ENCODE assay signal across 31 mouse cellular contexts in genomic region chr10:59424453-59424852, GRCm38 (mm10). TPM values are rescaled to one million over a fixed set of nuclear protein-coding genes. Genes with fewer than 3 reads are reported as not detected.
A peak's percentile ranks its signal among the peaks of the same experiment; 100 is the strongest.
DNase-seq lines count a peak whose midpoint lies in the region; ATAC-seq and TF ChIP-seq lines count a peak whose summit lies in the region.
"Had no signal": no experiment of that assay in that cellular context is flagged by ENCODE, and none has a peak within 500 bp of the region (broad histone marks: within the 10 kb centered on the region; RNA-seq: fewer than 3 reads in every experiment).

No protein-coding gene starts in this region.

- 85% methylated on average over 3 of the region's 3 CpGs for WGBS in forebrain, embryonic 11.5 days
- 86% methylated on average over 3 of the region's 3 CpGs for WGBS in forebrain, embryonic 14.5 days
- WGBS in lung, embryonic 14.5 days = 36% methylated on average over 3 of the region's 3 CpGs
- 69% methylated on average over 3 of the region's 3 CpGs for WGBS in lung, adult 2 months
- WGBS in kidney, embryonic 15.5 days = 20% methylated on average over 3 of the region's 3 CpGs
- 90% methylated on average over 3 of the region's 3 CpGs for WGBS in midbrain, embryonic 13.5 days

- no peaks in the 10 kb centered on the region for H3K36me3 ChIP-seq in forebrain, embryonic 11.5 days (ENCODE audit: control insufficient read depth, insufficient read depth, low read length)
- H3K36me3 ChIP-seq in forebrain, embryonic 14.5 days (ENCODE audit: control insufficient read depth, insufficient read depth, low read length) = no peaks in the 10 kb centered on the region
- no peaks in the 10 kb centered on the region for H3K36me3 ChIP-seq in lung, embryonic 14.5 days (ENCODE audit: insufficient read depth)
- no peaks in the 10 kb centered on the region for H3K36me3 ChIP-seq in kidney, embryonic 15.5 days
- H3K36me3 ChIP-seq in midbrain, embryonic 13.5 days = no peaks in the 10 kb centered on the region
- H3K36me3 ChIP-seq: embryonic facial prominence, embryonic 13.5 days; forebrain, embryonic 10.5 days; G1E; heart, embryonic 10.5 days; heart, embryonic 15.5 days; hindbrain, embryonic 12.5 days; intestine, embryonic 15.5 days; limb, embryonic 15.5 days; lung, embryonic 15.5 days; midbrain, embryonic 12.5 days; stomach, embryonic 15.5 days had no signal

- H3K9ac ChIP-seq in forebrain, embryonic 11.5 days (ENCODE audit: low read length) = no peak overlapping the region
- H3K9ac ChIP-seq in forebrain, embryonic 14.5 days (ENCODE audit: low read length) = no peak overlapping the region
- H3K9ac ChIP-seq in lung, embryonic 14.5 days = no peak overlapping the region
- H3K9ac ChIP-seq in kidney, embryonic 15.5 days = no peak overlapping the region
- H3K9ac ChIP-seq in midbrain, embryonic 13.5 days (replicated peaks) = no peak overlapping the region
- H3K9ac ChIP-seq: embryonic facial prominence, embryonic 13.5 days; forebrain, postnatal 0 days; heart, embryonic 15.5 days; hindbrain, embryonic 12.5 days; intestine, embryonic 15.5 days; limb, embryonic 15.5 days; liver, embryonic 14.5 days; lung, embryonic 15.5 days; midbrain, embryonic 12.5 days; stomach, embryonic 15.5 days had no signal

- no peak for TF ChIP-seq CTCF in lung, embryonic 14.5 days (IDR thresholded peaks at IDR 0.05; ENCODE audit: low read depth)
- no peak for TF ChIP-seq CTCF in lung, adult 2 months (IDR thresholded peaks at IDR 0.05; ENCODE audit: insufficient read depth, low read length)

- H3K27me3 ChIP-seq in forebrain, embryonic 11.5 days (ENCODE audit: control insufficient read depth, insufficient read depth, low read length) = no peaks in the 10 kb centered on the region
- no peaks in the 10 kb centered on the region for H3K27me3 ChIP-seq in forebrain, embryonic 14.5 days (replicated peaks; ENCODE audit: control insufficient read depth, insufficient read depth, low read length)
- H3K27me3 ChIP-seq in lung, embryonic 14.5 days (ENCODE audit: insufficient read depth, low read length) = no peaks in the 10 kb centered on the region
- peaks cover 3% of the 10 kb centered on the region; the same call in 1 of the 2 replicates for H3K27me3 ChIP-seq in kidney, embryonic 15.5 days
- H3K27me3 ChIP-seq in midbrain, embryonic 13.5 days = no peaks in the 10 kb centered on the region
- H3K27me3 ChIP-seq: embryonic facial prominence, embryonic 13.5 days; heart, embryonic 15.5 days; hindbrain, embryonic 12.5 days; intestine, embryonic 15.5 days; limb, embryonic 15.5 days; lung, embryonic 15.5 days; megakaryocyte, embryonic 14.5 days; midbrain, embryonic 12.5 days; stomach, embryonic 15.5 days had no signal

- TF ChIP-seq POLR2A in lung, adult 2 months (IDR thresholded peaks at IDR 0.05; ENCODE audit: borderline replicate concordance, extremely low read depth, low read depth, low read length) = no peak

- no peak for ATAC-seq in forebrain, embryonic 11.5 days (replicated peaks; ENCODE audit: low FRiP score)
- no peak for ATAC-seq in forebrain, embryonic 14.5 days
- no peak for ATAC-seq in lung, embryonic 14.5 days (ENCODE audit: insufficient read depth)
- peak; percentile 44; the same call in 1 of the 2 replicates for ATAC-seq in kidney, embryonic 15.5 days (replicated peaks; ENCODE audit: low FRiP score)
- ATAC-seq in midbrain, embryonic 13.5 days = no peak
- ATAC-seq: forebrain, postnatal 0 days; hindbrain, postnatal 0 days; intestine, embryonic 15.5 days had no signal

- DNase-seq in forebrain, embryonic 11.5 days (ENCODE audit: low spot score) = peak; percentile 27
- no peak for DNase-seq in forebrain, embryonic 14.5 days (ENCODE audit: low spot score)
- DNase-seq in lung, embryonic 14.5 days = peak; percentile 24
- DNase-seq in lung, adult 2 months = no peak
- peak; percentile 17 to 34 for DNase-seq in kidney, postnatal 4 days
- no peak for DNase-seq in thymus, postnatal 36 days
- DNase-seq: cerebellum, adult 11-12 months; cerebellum, postnatal 10 days; forebrain, postnatal 0 days; gastrocnemius, postnatal 14 days; heart, postnatal 36 days; lung, postnatal 36 days; retina, postnatal 1 day; right cerebral cortex, postnatal 14 days had no signal

- no peak overlapping the region for H3K4me2 ChIP-seq in forebrain, embryonic 11.5 days (ENCODE audit: low read depth, low read length, severe bottlenecking)
- no peak overlapping the region for H3K4me2 ChIP-seq in forebrain, embryonic 14.5 days (ENCODE audit: low read length)
- no peak overlapping the region for H3K4me2 ChIP-seq in lung, embryonic 14.5 days
- H3K4me2 ChIP-seq in kidney, embryonic 15.5 days = no peak overlapping the region
- H3K4me2 ChIP-seq in midbrain, embryonic 13.5 days (replicated peaks) = no peak overlapping the region
- H3K4me2 ChIP-seq: embryonic facial prominence, embryonic 13.5 days; heart, embryonic 15.5 days; hindbrain, embryonic 12.5 days; intestine, embryonic 15.5 days; limb, embryonic 15.5 days; lung, embryonic 15.5 days; midbrain, embryonic 12.5 days; stomach, embryonic 15.5 days had no signal

- no peak overlapping the region for H3K4me3 ChIP-seq in forebrain, embryonic 11.5 days (ENCODE audit: low read depth, low read length)
- no peak overlapping the region for H3K4me3 ChIP-seq in forebrain, embryonic 14.5 days (ENCODE audit: low read depth, low read length)
- H3K4me3 ChIP-seq in lung, embryonic 14.5 days (ENCODE audit: low read depth, low read length) = no peak overlapping the region
- no peak overlapping the region for H3K4me3 ChIP-seq in lung, adult 2 months (replicated peaks; ENCODE audit: extremely low read depth, low read depth, low read length)
- no peak overlapping the region for H3K4me3 ChIP-seq in kidney, embryonic 15.5 days (replicated peaks)
- no peak overlapping the region for H3K4me3 ChIP-seq in midbrain, embryonic 13.5 days (replicated peaks)
- H3K4me3 ChIP-seq: embryonic facial prominence, embryonic 13.5 days; forebrain, embryonic 10.5 days; heart, embryonic 10.5 days; heart, embryonic 15.5 days; hindbrain, embryonic 12.5 days; intestine, embryonic 15.5 days; limb, embryonic 15.5 days; lung, embryonic 15.5 days; midbrain, embryonic 12.5 days; stomach, embryonic 15.5 days had no signal

- H3K27ac ChIP-seq in forebrain, embryonic 11.5 days (ENCODE audit: low read depth, low read length) = no peak overlapping the region
- no peak overlapping the region for H3K27ac ChIP-seq in forebrain, embryonic 14.5 days (ENCODE audit: low read depth, low read length)
- H3K27ac ChIP-seq in lung, embryonic 14.5 days (ENCODE audit: low read depth) = no peak overlapping the region
- H3K27ac ChIP-seq in kidney, embryonic 15.5 days = 0 out of 2 replicates have a peak overlapping the region, but pooled peaks have one; percentile 27
- H3K27ac ChIP-seq in midbrain, embryonic 13.5 days = no peak overlapping the region
- H3K27ac ChIP-seq: embryonic facial prominence, embryonic 13.5 days; forebrain, embryonic 10.5 days; heart, embryonic 10.5 days; heart, embryonic 15.5 days; hindbrain, embryonic 12.5 days; hindbrain, postnatal 0 days; intestine, embryonic 15.5 days; liver, embryonic 14.5 days; lung, embryonic 15.5 days; midbrain, embryonic 12.5 days; stomach, embryonic 15.5 days had no signal

- no peaks in the 10 kb centered on the region for H3K4me1 ChIP-seq in forebrain, embryonic 11.5 days (replicated peaks; ENCODE audit: control insufficient read depth, insufficient read depth, low read length)
- H3K4me1 ChIP-seq in forebrain, embryonic 14.5 days (ENCODE audit: control insufficient read depth, insufficient read depth, low read length) = no peaks in the 10 kb centered on the region
- no peaks in the 10 kb centered on the region for H3K4me1 ChIP-seq in lung, embryonic 14.5 days (ENCODE audit: insufficient read depth)
- no peaks in the 10 kb centered on the region for H3K4me1 ChIP-seq in lung, adult 2 months (ENCODE audit: control insufficient read depth, insufficient read depth, low read length)
- peaks cover 23% of the 10 kb centered on the region for H3K4me1 ChIP-seq in kidney, embryonic 15.5 days
- H3K4me1 ChIP-seq in midbrain, embryonic 13.5 days (replicated peaks) = no peaks in the 10 kb centered on the region
- H3K4me1 ChIP-seq: forebrain, embryonic 10.5 days; hindbrain, embryonic 12.5 days; midbrain, embryonic 12.5 days; stomach, embryonic 15.5 days had no signal

- no peaks in the 10 kb centered on the region for H3K9me3 ChIP-seq in forebrain, embryonic 11.5 days (ENCODE audit: control insufficient read depth, low read length)
- H3K9me3 ChIP-seq in forebrain, embryonic 14.5 days (replicated peaks; ENCODE audit: control insufficient read depth, low read length) = no peaks in the 10 kb centered on the region
- no peaks in the 10 kb centered on the region for H3K9me3 ChIP-seq in lung, embryonic 14.5 days (ENCODE audit: low read depth, low read length)
- no peaks in the 10 kb centered on the region for H3K9me3 ChIP-seq in kidney, embryonic 15.5 days (replicated peaks)
- H3K9me3 ChIP-seq in midbrain, embryonic 13.5 days = no peaks in the 10 kb centered on the region
- H3K9me3 ChIP-seq: embryonic facial prominence, embryonic 13.5 days; forebrain, embryonic 10.5 days; G1E; heart, embryonic 10.5 days; heart, embryonic 15.5 days; hindbrain, embryonic 12.5 days; intestine, embryonic 15.5 days; limb, embryonic 15.5 days; lung, embryonic 15.5 days; megakaryocyte, embryonic 14.5 days; midbrain, embryonic 12.5 days; stomach, embryonic 15.5 days had no signal

RNA-seq across cellular contexts. Expression of gene Oit3, which starts 17.1 kb away (rescaled TPM):
- polyA plus RNA-seq in forebrain, embryonic 11.5 days (2014; fragmentation: Nextera tagmentation; extraction: Ambion mirVana) = 0.23 and 0.72 TPM in 2 replicates
- 0.41 TPM in 1 of 2 replicates, not detected in the other for polyA plus RNA-seq in forebrain, embryonic 14.5 days (2014; fragmentation: Nextera tagmentation; extraction: Ambion mirVana)
- 0.62 and 1.4 TPM in 2 replicates for polyA plus RNA-seq in lung, embryonic 14.5 days (2014; fragmentation: Nextera tagmentation; extraction: Ambion mirVana)
- 0.78 and 2.0 TPM in 2 replicates for polyA plus RNA-seq in lung, adult 2 months (2012; rRNA removed)
- 1.9 and 2.3 TPM in 2 replicates for polyA plus RNA-seq in kidney, embryonic 15.5 days (2015; fragmentation: Nextera tagmentation; extraction: Ambion mirVana)
- polyA plus RNA-seq in midbrain, embryonic 13.5 days (2015; fragmentation: Nextera tagmentation; extraction: Ambion mirVana) = 0.16 TPM in 1 of 2 replicates, not detected in the other
- polyA plus RNA-seq: G1E; neural tube, embryonic 14.5 days had no signal

RNA-seq across cellular contexts. Expression of gene Pla2g12b, which starts 21.0 kb away (rescaled TPM):
- not detected in 2 replicates for polyA plus RNA-seq in forebrain, embryonic 11.5 days (2014; fragmentation: Nextera tagmentation; extraction: Ambion mirVana)
- not detected in 2 replicates for polyA plus RNA-seq in forebrain, embryonic 14.5 days (2014; fragmentation: Nextera tagmentation; extraction: Ambion mirVana)
- not detected in 2 replicates for polyA plus RNA-seq in lung, embryonic 14.5 days (2014; fragmentation: Nextera tagmentation; extraction: Ambion mirVana)
- 0.41 TPM in 1 of 2 replicates, not detected in the other for polyA plus RNA-seq in lung, adult 2 months (2012; rRNA removed)
- 0.66 and 0.95 TPM in 2 replicates for polyA plus RNA-seq in kidney, embryonic 15.5 days (2015; fragmentation: Nextera tagmentation; extraction: Ambion mirVana)
- not detected in 2 replicates for polyA plus RNA-seq in midbrain, embryonic 13.5 days (2015; fragmentation: Nextera tagmentation; extraction: Ambion mirVana)
- polyA plus RNA-seq: embryonic facial prominence, embryonic 13.5 days; forebrain, embryonic 10.5 days; forebrain, postnatal 0 days; G1E; hindbrain, embryonic 12.5 days; hindbrain, postnatal 0 days; midbrain, embryonic 12.5 days; neural tube, embryonic 14.5 days had no signal

RNA-seq across cellular contexts. Expression of gene Gm10273, which starts 29.0 kb away (rescaled TPM):
- 1.4 and 7.5 TPM in 2 replicates for polyA plus RNA-seq in forebrain, embryonic 11.5 days (2014; fragmentation: Nextera tagmentation; extraction: Ambion mirVana)
- not detected in 2 replicates for polyA plus RNA-seq in forebrain, embryonic 14.5 days (2014; fragmentation: Nextera tagmentation; extraction: Ambion mirVana)
- 9.4 and 19.0 TPM in 2 replicates for polyA plus RNA-seq in lung, embryonic 14.5 days (2014; fragmentation: Nextera tagmentation; extraction: Ambion mirVana)
- polyA plus RNA-seq in lung, adult 2 months (2012; rRNA removed) = 2.3 TPM in 2 replicates
- not detected in 2 replicates for polyA plus RNA-seq in kidney, embryonic 15.5 days (2015; fragmentation: Nextera tagmentation; extraction: Ambion mirVana)
- polyA plus RNA-seq in midbrain, embryonic 13.5 days (2015; fragmentation: Nextera tagmentation; extraction: Ambion mirVana) = 1.8 TPM in 1 of 2 replicates, not detected in the other
- polyA plus RNA-seq: hindbrain, embryonic 12.5 days had no signal

Comparison
In these comparisons a context has a peak if more than half of its experiments do, and no peak if none do; other contexts are left out.
1. DNase-seq: peak in forebrain, embryonic 11.5 days (single experiment), lung, embryonic 14.5 days (single experiment) and kidney, postnatal 4 days (2 of 2); none in forebrain, embryonic 14.5 days (single experiment), lung, adult 2 months (single experiment) and thymus, postnatal 36 days (0 of 2).